ENCODE assay signal across 24 mouse cellular contexts in genomic region chr11:119710822-119711221, GRCm38 (mm10).
DNase-seq lines count a peak whose midpoint lies in the region; ATAC-seq and TF ChIP-seq lines count a peak whose summit lies in the region.
"Had no signal": no experiment of that assay in that cellular context is flagged by ENCODE, and none has a peak within 500 bp of the region (broad histone marks: within the 10 kb centered on the region; RNA-seq: fewer than 3 reads in every experiment).

No protein-coding gene starts in this region.

- H3K27me3 ChIP-seq in heart, embryonic 15.5 days = no peaks in the 10 kb centered on the region
- H3K27me3 ChIP-seq in MEL (ENCODE audit: control insufficient read depth in 1 of 2, insufficient read depth in 2 of 2, low read length in 2 of 2) = no peaks in the 10 kb centered on the region
- H3K27me3 ChIP-seq in limb, embryonic 10.5 days (ENCODE audit: low read depth, poor library complexity, severe bottlenecking) = no peaks in the 10 kb centered on the region
- H3K27me3 ChIP-seq: embryonic facial prominence, embryonic 15.5 days; limb, embryonic 15.5 days; neural tube, embryonic 12.5 days had no signal

- intact Hi-C loops in heart, postnatal 25 days (cut with DNase I) = no loop called here

- H3K9ac ChIP-seq in heart, embryonic 15.5 days = no peak overlapping the region
- H3K9ac ChIP-seq in MEL (ENCODE audit: control insufficient read depth, low read depth, low read length, poor library complexity, severe bottlenecking) = no peak overlapping the region
- H3K9ac ChIP-seq: embryonic facial prominence, embryonic 15.5 days; limb, embryonic 15.5 days; liver, embryonic 14.5 days; lung, embryonic 14.5 days; neural tube, embryonic 12.5 days had no signal

- H3K36me3 ChIP-seq in heart, embryonic 15.5 days = no peaks in the 10 kb centered on the region
- H3K36me3 ChIP-seq in MEL (ENCODE audit: control insufficient read depth in 1 of 2, insufficient read depth in 2 of 2, low read length in 2 of 2) = peaks cover 0 to 14% of the 10 kb centered on the region in 2 experiments; a peak in 2 of 4 replicates
- H3K36me3 ChIP-seq in limb, embryonic 10.5 days = no peaks in the 10 kb centered on the region
- H3K36me3 ChIP-seq: embryonic facial prominence, embryonic 15.5 days; limb, embryonic 15.5 days; neural tube, embryonic 12.5 days had no signal

- TF ChIP-seq EP300 in MEL (IDR thresholded peaks at IDR 0.05; ENCODE audit: low read depth in 1 of 2, low read length in 2 of 2) = no peak

- TF ChIP-seq RAD21 in MEL (IDR thresholded peaks at IDR 0.05; ENCODE audit: low read depth, low read length) = no peak

- no peak for TF ChIP-seq POLR2A in MEL (IDR thresholded peaks at IDR 0.05; ENCODE audit: control insufficient read depth in 1 of 2, insufficient read depth in 1 of 2, low read depth in 1 of 2, low read length in 2 of 2, poor library complexity in 1 of 2)

- no peak overlapping the region for H3K4me2 ChIP-seq in heart, embryonic 15.5 days
- H3K4me2 ChIP-seq: embryonic facial prominence, embryonic 15.5 days; limb, embryonic 15.5 days; lung, embryonic 14.5 days; neural tube, embryonic 12.5 days had no signal

- H3K9me3 ChIP-seq in heart, embryonic 15.5 days (replicated peaks) = no peaks in the 10 kb centered on the region
- no peaks in the 10 kb centered on the region for H3K9me3 ChIP-seq in MEL (replicated peaks; ENCODE audit: insufficient read depth, low read length)
- H3K9me3 ChIP-seq in limb, embryonic 10.5 days (replicated peaks) = no peaks in the 10 kb centered on the region
- H3K9me3 ChIP-seq: embryonic facial prominence, embryonic 15.5 days; limb, embryonic 15.5 days; neural tube, embryonic 12.5 days had no signal

- H3K4me3 ChIP-seq in heart, embryonic 15.5 days = no peak overlapping the region
- no peak overlapping the region for H3K4me3 ChIP-seq in MEL (ENCODE audit: control insufficient read depth in 1 of 2, insufficient read depth in 1 of 2, low read depth in 2 of 2, low read length in 2 of 2)
- no peak overlapping the region for H3K4me3 ChIP-seq in limb, embryonic 10.5 days
- H3K4me3 ChIP-seq: embryonic facial prominence, embryonic 15.5 days; left cerebral cortex, adult 2 months; limb, embryonic 15.5 days; neural tube, embryonic 12.5 days had no signal

- no peak for ATAC-seq in heart, embryonic 15.5 days (replicated peaks; ENCODE audit: insufficient number of reproducible peaks, insufficient read depth, low FRiP score, low read depth)
- no peak for ATAC-seq in erythroid progenitor cell, adult 5-6 weeks (replicated peaks; ENCODE audit: low FRiP score, poor library complexity, severe bottlenecking)
- ATAC-seq: activated CD4-positive, CD25-positive, alpha-beta regulatory T cell, adult 4 months; hindbrain, postnatal 0 days; intestine, embryonic 16.5 days had no signal

- TF ChIP-seq CTCF in MEL (IDR thresholded peaks at IDR 0.05 in 2 of 3, conservative IDR thresholded peaks at IDR 0.05 in 1 of 3; ENCODE audit: control insufficient read depth in 1 of 3, insufficient read depth in 1 of 3, low read depth in 2 of 3, low read length in 3 of 3, poor library complexity in 1 of 3, severe bottlenecking in 1 of 3) = no peak

- 78% methylated on average over 5 of the region's 5 CpGs for WGBS in heart, embryonic 15.5 days
- WGBS in limb, embryonic 10.5 days = 87% methylated on average over 5 of the region's 5 CpGs

- H3K27ac ChIP-seq in heart, embryonic 15.5 days = 0 out of 2 replicates have a peak overlapping the region, but pooled peaks have one; percentile 24
- no peak overlapping the region for H3K27ac ChIP-seq in MEL (ENCODE audit: control insufficient read depth, low read depth, low read length)
- H3K27ac ChIP-seq in limb, embryonic 10.5 days = peak overlapping the region; percentile 50; the same call in 1 of the 2 replicates
- H3K27ac ChIP-seq: embryonic facial prominence, embryonic 15.5 days; left cerebral cortex, adult 2 months; limb, embryonic 15.5 days; liver, embryonic 14.5 days; neural tube, embryonic 12.5 days had no signal

- DNase-seq in heart, postnatal 25 days (ENCODE audit: low spot score) = no peak
- DNase-seq in MEL (ENCODE audit: low read depth, low spot score) = peak; percentile 24
- peak; percentile 39 for DNase-seq in adipocyte (ENCODE audit: low spot score)
- DNase-seq in limb, embryonic 10.5 days (ENCODE audit: low spot score) = no peak
- DNase-seq in kidney, postnatal 36 days = no peak
- DNase-seq in thymus, postnatal 36 days = no peak
- DNase-seq: adrenal gland, postnatal 10 days; cerebellum, adult 8-10 months; gastrocnemius, postnatal 14 days; kidney, postnatal 4 days; lung, embryonic 14.5 days; midbrain, embryonic 14.5 days; right cerebral cortex, postnatal 14 days; thymus, postnatal 14 days had no signal

- peaks cover 31% of the 10 kb centered on the region for H3K4me1 ChIP-seq in heart, embryonic 15.5 days (replicated peaks)
- peaks cover 3 to 13% of the 10 kb centered on the region in 2 experiments for H3K4me1 ChIP-seq in MEL (ENCODE audit: control insufficient read depth in 1 of 2, insufficient read depth in 2 of 2, low read length in 2 of 2)
- H3K4me1 ChIP-seq in limb, embryonic 10.5 days = peaks cover 17% of the 10 kb centered on the region

- H3K79me2 ChIP-seq in MEL (ENCODE audit: control insufficient read depth, insufficient read depth, low read length, poor library complexity) = peaks cover 34% of the 10 kb centered on the region

TF ChIP-seq in MEL, 35 proteins besides CTCF, POLR2A, EP300 and RAD21:
- TF ChIP-seq BHLHE40 (IDR thresholded peaks at IDR 0.05; ENCODE audit: borderline replicate concordance, low read depth, low read length) (no peak), SMC3 (IDR thresholded peaks at IDR 0.05; ENCODE audit: low read depth, low read length) (no peak), TAL1 (IDR thresholded peaks at IDR 0.05; ENCODE audit: low read length) (no peak), CHD1 (IDR thresholded peaks at IDR 0.05; ENCODE audit: low read depth, low read length) (no peak), NELFE (IDR thresholded peaks at IDR 0.05; ENCODE audit: low read depth, low read length) (no peak), MYB (IDR thresholded peaks at IDR 0.05; ENCODE audit: low read depth, low read length) (no peak), CHD2 (IDR thresholded peaks at IDR 0.05; ENCODE audit: low read length) (no peak), MYC (IDR thresholded peaks at IDR 0.05; ENCODE audit: low read depth, low read length) (no peak), USF1 (IDR thresholded peaks at IDR 0.05; ENCODE audit: low read depth, low read length) (no peak), ZNF384 (IDR thresholded peaks at IDR 0.05; ENCODE audit: low read depth, low read length) (no peak), KAT2A (conservative IDR thresholded peaks at IDR 0.05; ENCODE audit: low read depth, low read length) (no peak), GABPA (IDR thresholded peaks at IDR 0.05; ENCODE audit: low read depth, low read length) (no peak), ELF1 (IDR thresholded peaks at IDR 0.05; ENCODE audit: low read depth, low read length) (no peak), TCF12 (IDR thresholded peaks at IDR 0.05; ENCODE audit: low read depth, low read length) (no peak), HCFC1 (IDR thresholded peaks at IDR 0.05; ENCODE audit: low read depth, low read length) (no peak), MAFK (IDR thresholded peaks at IDR 0.05; ENCODE audit: borderline replicate concordance, low read depth, low read length) (no peak), ZMIZ1 (IDR thresholded peaks at IDR 0.05; ENCODE audit: low read depth, low read length) (no peak), RCOR1 (IDR thresholded peaks at IDR 0.05; ENCODE audit: low read depth, low read length) (no peak), ETS1 (IDR thresholded peaks at IDR 0.05; ENCODE audit: low read depth, low read length) (no peak), MAZ (IDR thresholded peaks at IDR 0.05; ENCODE audit: low read depth, low read length) (no peak)
TF ChIP-seq in MEL: peak in this region for 0.

Comparison
In these comparisons a context has a peak if more than half of its experiments do, and no peak if none do; other contexts are left out.
1. DNase-seq: peak in MEL (single experiment) and adipocyte (single experiment); none in heart, postnatal 25 days (single experiment), limb, embryonic 10.5 days (single experiment), kidney, postnatal 36 days (0 of 2) and thymus, postnatal 36 days (0 of 2).